Mouse (Mus musculus): ENCODE measurements around the gene Pycr2. TPM values are rescaled to one million over a fixed set of nuclear protein-coding genes. Genes with fewer than 3 reads are reported as not detected.
"Not testable (repeated sequence)": the region's sequence is repeated elsewhere in the genome, so short reads cannot be mapped to it uniquely, and the experiment has no call there.

Gene Pycr2
- polyA plus RNA-seq, 1 experiment from 2014 or later: 71.7 TPM

GRCm38 (mm10) chr1:180877466-180877865 is 26.6 kb upstream of the Pycr2 start:
- Histone ChIP-seq H3K9ac (ENCODE audit: low read depth, low read length) (no peak overlapping the region), H3K27me3 (ENCODE audit: control insufficient read depth, insufficient read depth, low read depth, low read length) (no peaks in the 10 kb centered on the region), H3K9me3 (replicated peaks; ENCODE audit: control insufficient read depth, low read length, poor library complexity, severe bottlenecking) (no peaks in the 10 kb centered on the region), H3K27ac (ENCODE audit: low read length) (no peak overlapping the region), H3K4me2 (ENCODE audit: low read length) (no peak overlapping the region), H3K4me1 (ENCODE audit: control insufficient read depth, insufficient read depth, low read length) (no peaks in the 10 kb centered on the region), H3K4me3 (ENCODE audit: low read depth, low read length) (no peak overlapping the region), H3K36me3 (ENCODE audit: control insufficient read depth, insufficient read depth, low read length) (no peaks in the 10 kb centered on the region)
- 77% methylated on average over 4 of the region's 4 CpGs for WGBS
- ATAC-seq: no peak

DNA sequence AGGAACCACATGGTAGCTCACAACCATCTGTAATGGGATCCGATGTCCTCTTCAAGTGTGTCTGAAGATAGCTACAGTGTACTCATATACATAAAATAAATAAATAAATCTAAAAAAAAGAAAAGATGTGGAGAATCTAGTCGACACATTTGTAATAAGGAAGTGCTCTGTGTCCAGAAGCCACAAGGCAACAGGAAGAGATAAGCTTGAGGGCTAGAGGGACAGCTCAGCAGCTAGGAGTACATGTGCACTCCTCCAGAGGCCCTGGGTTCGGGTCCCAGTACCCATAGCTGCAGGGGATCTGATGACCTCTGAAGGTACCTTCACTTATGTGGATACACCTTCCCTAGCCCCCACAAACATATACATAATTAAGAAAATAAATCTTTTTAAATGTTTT is 22.3 kb upstream of the Pycr2 start:
- Histone ChIP-seq H3K9ac (ENCODE audit: low read depth, low read length) (no peak overlapping the region), H3K9me3 (replicated peaks; ENCODE audit: control insufficient read depth, low read length, poor library complexity, severe bottlenecking) (no peaks in the 10 kb centered on the region), H3K27ac (ENCODE audit: low read length) (no peak overlapping the region), H3K4me1 (ENCODE audit: control insufficient read depth, insufficient read depth, low read length) (no peaks in the 10 kb centered on the region), H3K27me3 (ENCODE audit: control insufficient read depth, insufficient read depth, low read depth, low read length) (no peaks in the 10 kb centered on the region), H3K36me3 (ENCODE audit: control insufficient read depth, insufficient read depth, low read length) (no peaks in the 10 kb centered on the region), H3K4me3 (ENCODE audit: low read depth, low read length) (no peak overlapping the region), H3K4me2 (ENCODE audit: low read length) (no peak overlapping the region)
- 80% methylated on average over 3 of the region's 3 CpGs for WGBS
- ATAC-seq: no peak

DNA sequence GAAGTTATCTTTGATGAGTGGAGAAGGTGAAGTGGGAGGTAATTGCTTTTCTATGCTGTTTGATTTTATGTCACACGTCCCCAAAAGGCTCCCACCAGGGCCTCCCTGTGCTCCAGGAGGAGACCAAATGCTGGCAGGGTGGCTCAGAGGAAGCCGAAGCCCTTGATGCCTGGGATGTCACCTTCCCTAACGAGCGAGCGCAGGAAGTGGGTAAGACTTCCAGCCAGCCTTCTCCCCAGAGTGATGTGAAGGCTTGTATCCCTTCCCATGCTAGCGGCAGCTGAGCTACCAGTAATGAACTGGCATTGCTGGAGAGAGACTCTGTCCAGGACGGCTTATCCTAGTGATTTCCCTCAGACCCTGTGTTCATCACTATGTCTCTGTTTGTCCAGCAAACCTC is 20.4 kb upstream of the Pycr2 start:
- no peaks in the 10 kb centered on the region for H3K27me3 ChIP-seq (ENCODE audit: control insufficient read depth, insufficient read depth, low read depth, low read length)
- no peak overlapping the region for H3K4me3 ChIP-seq (ENCODE audit: low read depth, low read length)
- H3K9me3 ChIP-seq (replicated peaks; ENCODE audit: control insufficient read depth, low read length, poor library complexity, severe bottlenecking): no peaks in the 10 kb centered on the region
- no peaks in the 10 kb centered on the region for H3K36me3 ChIP-seq (ENCODE audit: control insufficient read depth, insufficient read depth, low read length)
- H3K27ac ChIP-seq (ENCODE audit: low read length): no peak overlapping the region
- ATAC-seq: no peak
- 41% methylated on average over 7 of the region's 7 CpGs for WGBS
- no peak overlapping the region for H3K9ac ChIP-seq (ENCODE audit: low read depth, low read length)
- no peaks in the 10 kb centered on the region; the same call in 1 of the 2 replicates for H3K4me1 ChIP-seq (ENCODE audit: control insufficient read depth, insufficient read depth, low read length)
- no peak overlapping the region for H3K4me2 ChIP-seq (ENCODE audit: low read length)

- no peak overlapping the region for H3K4me2 ChIP-seq (ENCODE audit: low read length)
- WGBS: 86% methylated on average over 9 of the region's 9 CpGs
- no peak overlapping the region for H3K4me3 ChIP-seq (ENCODE audit: low read depth, low read length)
- no peaks in the 10 kb centered on the region; the same call in 1 of the 2 replicates for H3K4me1 ChIP-seq (ENCODE audit: control insufficient read depth, insufficient read depth, low read length)
- H3K27ac ChIP-seq (ENCODE audit: low read length): no peak overlapping the region
- no peaks in the 10 kb centered on the region for H3K36me3 ChIP-seq (ENCODE audit: control insufficient read depth, insufficient read depth, low read length)
- H3K9ac ChIP-seq (ENCODE audit: low read depth, low read length): no peak overlapping the region
- no peak for ATAC-seq
- H3K9me3 ChIP-seq (replicated peaks; ENCODE audit: control insufficient read depth, low read length, poor library complexity, severe bottlenecking): no peaks in the 10 kb centered on the region
- no peaks in the 10 kb centered on the region for H3K27me3 ChIP-seq (ENCODE audit: control insufficient read depth, insufficient read depth, low read depth, low read length)
Observed at GRCm38 (mm10) chr1:180884484-180884883, 19.6 kb upstream of the Pycr2 start.

GRCm38 (mm10) chr1:180888556-180889042 is 15.5 kb upstream of the Pycr2 start:
- H3K9ac ChIP-seq (ENCODE audit: low read depth, low read length): no peak overlapping the region; the same call in 1 of the 2 replicates
- H3K27ac ChIP-seq (ENCODE audit: low read length): no peak overlapping the region
- peaks cover 9% of the 10 kb centered on the region for H3K27me3 ChIP-seq (ENCODE audit: control insufficient read depth, insufficient read depth, low read depth, low read length)
- no peak overlapping the region for H3K4me2 ChIP-seq (ENCODE audit: low read length)
- H3K4me3 ChIP-seq (ENCODE audit: low read depth, low read length): no peak overlapping the region
- no peak for ATAC-seq
- no peaks in the 10 kb centered on the region for H3K36me3 ChIP-seq (ENCODE audit: control insufficient read depth, insufficient read depth, low read length)
- no peaks in the 10 kb centered on the region for H3K9me3 ChIP-seq (replicated peaks; ENCODE audit: control insufficient read depth, low read length, poor library complexity, severe bottlenecking)
- 5% methylated on average over 13 of the region's 13 CpGs for WGBS
- no peaks in the 10 kb centered on the region; the same call in 1 of the 2 replicates for H3K4me1 ChIP-seq (ENCODE audit: control insufficient read depth, insufficient read depth, low read length)

DNA sequence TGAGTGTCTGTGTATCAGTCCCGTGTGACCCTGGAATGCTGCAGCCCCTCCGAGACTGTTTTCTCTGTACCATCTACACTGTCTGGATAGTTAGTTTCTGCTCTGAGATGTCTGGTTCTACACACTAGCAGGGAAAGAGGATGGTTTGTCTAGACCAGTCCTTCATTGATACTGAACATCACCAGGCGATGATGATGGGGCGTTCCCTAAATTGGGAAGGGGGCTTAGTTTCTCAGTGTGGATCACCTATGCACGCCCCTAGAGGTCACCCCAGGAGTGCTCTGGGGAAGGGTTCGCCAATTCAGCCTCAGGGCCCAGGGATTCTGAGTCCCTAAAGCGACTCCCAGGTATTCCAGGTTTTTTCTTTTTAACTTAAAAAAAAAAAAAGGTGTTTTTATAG is 14.9 kb upstream of the Pycr2 start:
- ATAC-seq: no peak
- H3K9ac ChIP-seq (ENCODE audit: low read depth, low read length): no peak overlapping the region
- no peaks in the 10 kb centered on the region for H3K36me3 ChIP-seq (ENCODE audit: control insufficient read depth, insufficient read depth, low read length)
- H3K27ac ChIP-seq (ENCODE audit: low read length): no peak overlapping the region
- H3K9me3 ChIP-seq (replicated peaks; ENCODE audit: control insufficient read depth, low read length, poor library complexity, severe bottlenecking): no peaks in the 10 kb centered on the region
- WGBS: 35% methylated on average over 7 of the region's 7 CpGs
- peaks cover 10% of the 10 kb centered on the region for H3K27me3 ChIP-seq (ENCODE audit: control insufficient read depth, insufficient read depth, low read depth, low read length)
- no peak overlapping the region for H3K4me2 ChIP-seq (ENCODE audit: low read length)
- H3K4me1 ChIP-seq (ENCODE audit: control insufficient read depth, insufficient read depth, low read length): no peaks in the 10 kb centered on the region; the same call in 1 of the 2 replicates
- H3K4me3 ChIP-seq (ENCODE audit: low read depth, low read length): no peak overlapping the region

GRCm38 (mm10) chr1:180889841-180890240 is 14.3 kb upstream of the Pycr2 start:
- H3K4me2 ChIP-seq (ENCODE audit: low read length): no peak overlapping the region
- no peak overlapping the region for H3K4me3 ChIP-seq (ENCODE audit: low read depth, low read length)
- H3K9ac ChIP-seq (ENCODE audit: low read depth, low read length): no peak overlapping the region
- no peaks in the 10 kb centered on the region; the same call in 1 of the 2 replicates for H3K4me1 ChIP-seq (ENCODE audit: control insufficient read depth, insufficient read depth, low read length)
- H3K27ac ChIP-seq (ENCODE audit: low read length): no peak overlapping the region
- ATAC-seq: no peak
- no peaks in the 10 kb centered on the region for H3K36me3 ChIP-seq (ENCODE audit: control insufficient read depth, insufficient read depth, low read length)
- 33% methylated on average over 6 of the region's 6 CpGs for WGBS
- H3K27me3 ChIP-seq (ENCODE audit: control insufficient read depth, insufficient read depth, low read depth, low read length): peaks cover 12% of the 10 kb centered on the region
- H3K9me3 ChIP-seq (replicated peaks; ENCODE audit: control insufficient read depth, low read length, poor library complexity, severe bottlenecking): no peaks in the 10 kb centered on the region

GRCm38 (mm10) chr1:180892808-180893207 is 11.3 kb upstream of the Pycr2 start, which contains the start of gene Lefty2:
Lefty2 (plus strand) TSS chr1:180893108.
- Histone ChIP-seq H3K27ac (ENCODE audit: low read length) (no peak within 1 kb of the TSS), H3K27me3 (ENCODE audit: control insufficient read depth, insufficient read depth, low read depth, low read length) (peaks cover 17% of the 10 kb centered on the region), H3K9me3 (replicated peaks; ENCODE audit: control insufficient read depth, low read length, poor library complexity, severe bottlenecking) (no peaks in the 10 kb centered on the region), H3K4me2 (ENCODE audit: low read length) (no peak within 1 kb of the TSS; the same call in 1 of the 2 replicates), H3K36me3 (ENCODE audit: control insufficient read depth, insufficient read depth, low read length) (no peaks in the 10 kb centered on the region), H3K4me1 (ENCODE audit: control insufficient read depth, insufficient read depth, low read length) (no peaks in the 10 kb centered on the region; the same call in 1 of the 2 replicates), H3K9ac (ENCODE audit: low read depth, low read length) (no peak within 1 kb of the TSS), H3K4me3 (ENCODE audit: low read depth, low read length) (no peak within 1 kb of the TSS)
- ATAC-seq: no peak
- WGBS: 63% methylated on average over 10 of the region's 10 CpGs

DNA sequence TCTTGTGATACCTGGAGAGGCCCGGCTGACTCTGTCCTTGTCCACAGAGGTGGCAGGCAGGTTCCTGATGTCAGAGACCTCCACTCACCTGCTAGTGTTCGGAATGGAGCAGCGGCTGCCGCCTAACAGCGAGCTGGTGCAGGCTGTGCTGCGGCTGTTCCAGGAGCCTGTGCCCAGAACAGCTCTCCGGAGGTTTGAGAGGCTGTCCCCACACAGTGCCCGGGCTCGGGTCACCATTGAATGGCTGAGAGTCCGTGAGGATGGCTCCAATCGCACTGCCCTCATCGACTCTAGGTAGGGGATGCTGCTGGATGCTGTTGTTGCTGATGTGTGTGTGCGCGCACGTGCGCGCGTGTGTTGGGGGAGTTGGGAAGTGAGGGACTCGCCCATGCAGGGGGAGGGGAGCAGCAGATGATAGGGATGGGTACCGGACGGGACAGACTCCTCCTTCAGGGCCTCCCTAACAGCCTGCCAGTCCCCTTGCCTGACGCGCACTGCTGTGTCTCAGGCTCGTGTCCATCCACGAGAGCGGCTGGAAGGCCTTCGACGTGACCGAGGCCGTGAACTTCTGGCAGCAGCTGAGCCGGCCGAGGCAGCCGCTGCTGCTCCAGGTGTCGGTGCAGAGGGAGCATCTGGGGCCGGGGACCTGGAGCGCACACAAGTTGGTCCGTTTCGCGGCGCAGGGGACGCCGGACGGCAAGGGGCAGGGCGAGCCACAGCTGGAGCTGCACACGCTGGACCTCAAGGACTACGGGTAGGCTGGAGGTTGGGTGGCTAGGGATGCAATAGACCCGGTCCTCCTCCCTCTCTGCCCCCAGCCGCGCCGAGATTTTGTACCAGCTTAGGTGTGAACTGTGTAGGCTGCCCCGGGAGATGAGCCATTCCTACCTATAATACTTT is 9.8 kb upstream of the Pycr2 start:
- Histone ChIP-seq H3K4me3 (ENCODE audit: low read depth, low read length) (peak overlapping the region; percentile 21), H3K27me3 (ENCODE audit: control insufficient read depth, insufficient read depth, low read depth, low read length) (peaks cover 17% of the 10 kb centered on the region), H3K4me2 (ENCODE audit: low read length) (peak overlapping the region; percentile 44)
- 5% methylated on average over 44 of the region's 51 CpGs for WGBS
- ATAC-seq: 0 out of 2 replicates have a peak, but pooled peaks have one; percentile 54
- H3K36me3 ChIP-seq (ENCODE audit: control insufficient read depth, insufficient read depth, low read length); H3K9ac ChIP-seq (ENCODE audit: low read depth, low read length); H3K4me1 ChIP-seq (ENCODE audit: control insufficient read depth, insufficient read depth, low read length); H3K9me3 ChIP-seq (replicated peaks; ENCODE audit: control insufficient read depth, low read length, poor library complexity, severe bottlenecking); H3K27ac ChIP-seq (ENCODE audit: low read length): not testable (repeated sequence)

All from midbrain, embryonic 16.5 days (tissue).